Mouse (Mus musculus) lung, embryonic 15.5 days (tissue): ENCODE data around the gene Ykt6. TPM values are rescaled to one million over a fixed set of nuclear protein-coding genes. Genes with fewer than 3 reads are reported as not detected.
A peak's percentile ranks its signal among the peaks of the same experiment; 100 is the strongest.

Experiments
- ATAC-seq: fragments of 200-750 bp; cut with Nextera tagmentation; 2 replicates; pipeline ENCODE4 v1.8.0; 2017; ENCODE audit warnings: moderate number of reproducible peaks, borderline replicate concordance; ENCODE audit not compliant: low FRiP score, low TSS enrichment; ENCODE audit errors: extremely low read depth
- H3K27ac ChIP-seq: fragments of 300-500 bp; sonication (generic); 2 replicates; pipeline ENCODE4 v1.5.1; 2015; ENCODE audit warnings: moderate library complexity, mild to moderate bottlenecking, inconsistent platforms
- H3K27me3 ChIP-seq: fragments of 300-500 bp; sonication (generic); 2 replicates; pipeline ENCODE4 v1.6.1; 2015; ENCODE audit warnings: inconsistent platforms
- H3K36me3 ChIP-seq: fragments of 300-500 bp; sonication (generic); 2 replicates; pipeline ENCODE4 v1.6.1; 2015; ENCODE audit warnings: inconsistent platforms
- H3K4me1 ChIP-seq: fragments of 300-500 bp; sonication (generic); 2 replicates; pipeline ENCODE4 v1.6.1; 2015; ENCODE audit warnings: inconsistent platforms
- H3K4me2 ChIP-seq: fragments of 300-500 bp; sonication (generic); 2 replicates; pipeline ENCODE4 v1.6.1; 2015; ENCODE audit warnings: inconsistent platforms, mild to moderate bottlenecking, moderate library complexity
- H3K4me3 ChIP-seq: fragments of 300-500 bp; sonication (generic); 2 replicates; pipeline ENCODE4 v1.5.1; 2015; ENCODE audit warnings: mild to moderate bottlenecking, inconsistent platforms
- H3K9ac ChIP-seq: fragments of 300-500 bp; sonication (generic); 2 replicates; pipeline ENCODE4 v1.6.1; 2015; ENCODE audit warnings: inconsistent platforms
- H3K9me3 ChIP-seq: fragments of 300-500 bp; sonication (generic); 2 replicates; pipeline ENCODE4 v1.6.1; 2016; ENCODE audit warnings: inconsistent platforms
- WGBS: fragments of 180-500 bp; shearing (Covaris S2); methylation state at CpG from one replicate; pipeline ENCODE4 v1.1.7; 2015; 5-methylcytosine and 5-hydroxymethylcytosine counted together
- polyA plus RNA-seq: library from polyadenylated mRNA; unstranded; fragments of >200 nt; fragmentation: Nextera tagmentation; extraction: Ambion mirVana; gene quantifications from 2 replicates; pipeline ENCODE4 v1.2.1, GENCODE M21; 2015

Ykt6 gene
- polyA plus RNA-seq, 1 experiment from 2014 or later = 58.6 TPM

GRCm38 (mm10) chr11:5949586-5950352 lies 5.7 kb upstream of the Ykt6 start, which contains the start of gene Gck:
Gene Gck, minus strand, starts transcription at chr11:5950081.
- ATAC-seq = peak; percentile 40; the same call in 1 of the 2 replicates
- no peaks in the 10 kb centered on the region for H3K27me3 ChIP-seq
- H3K27ac ChIP-seq = no peak within 1 kb of the TSS
- H3K4me3 ChIP-seq = no peak within 1 kb of the TSS
- H3K4me1 ChIP-seq = peaks cover 15% of the 10 kb centered on the region; the same call in 1 of the 2 replicates
- no peaks in the 10 kb centered on the region for H3K9me3 ChIP-seq
- no peaks in the 10 kb centered on the region for H3K36me3 ChIP-seq
- peak within 1 kb of the TSS; percentile 24; the same call in 1 of the 2 replicates for H3K9ac ChIP-seq
- H3K4me2 ChIP-seq = 0 out of 2 replicates have a peak within 1 kb of the TSS, but pooled peaks have one; percentile 3
- 49% methylated on average over 8 of the region's 8 CpGs for WGBS

- H3K27me3 ChIP-seq = no peaks in the 10 kb centered on the region
- no peak overlapping the region for H3K9ac ChIP-seq
- WGBS = 31% methylated on average over 5 of the region's 5 CpGs
- peaks cover 34% of the 10 kb centered on the region for H3K4me1 ChIP-seq
- no peak for ATAC-seq
- no peak overlapping the region for H3K4me2 ChIP-seq
- H3K4me3 ChIP-seq = no peak overlapping the region
- H3K36me3 ChIP-seq = no peaks in the 10 kb centered on the region
- H3K27ac ChIP-seq = no peak overlapping the region
- no peaks in the 10 kb centered on the region for H3K9me3 ChIP-seq
These were observed 3.0 kb upstream of the Ykt6 start for GRCm38 (mm10) chr11:5952501-5952900.

- Histone ChIP-seq H3K27ac (no peak overlapping the region), H3K4me1 (peaks cover 32% of the 10 kb centered on the region)
These were observed 2.2 kb upstream of the Ykt6 start for GRCm38 (mm10) chr11:5953130-5953765.

GRCm38 (mm10) chr11:5954435-5954834 lies 1.1 kb upstream of the Ykt6 start:
- Histone ChIP-seq H3K27ac (no peak overlapping the region), H3K36me3 (peaks cover 7% of the 10 kb centered on the region; the same call in 1 of the 2 replicates), H3K9ac (no peak overlapping the region), H3K27me3 (no peaks in the 10 kb centered on the region), H3K4me3 (no peak overlapping the region), H3K4me2 (no peak overlapping the region; the same call in 1 of the 2 replicates), H3K4me1 (peaks cover 22% of the 10 kb centered on the region), H3K9me3 (no peaks in the 10 kb centered on the region)
- 67% methylated on average over 5 of the region's 5 CpGs for WGBS
- no peak for ATAC-seq

More at GRCm38 (mm10) chr11:5953130-5953765, 2.2 kb upstream of the Ykt6 start:
- no peaks in the 10 kb centered on the region for H3K36me3 ChIP-seq
- no peaks in the 10 kb centered on the region for H3K9me3 ChIP-seq
- H3K4me2 ChIP-seq = no peak overlapping the region
- H3K27me3 ChIP-seq = no peaks in the 10 kb centered on the region
- H3K9ac ChIP-seq = no peak overlapping the region
- 37% methylated on average over 8 of the region's 8 CpGs for WGBS
- H3K4me3 ChIP-seq = no peak overlapping the region
- ATAC-seq = no peak

GRCm38 (mm10) chr11:5954965-5955504 lies 458 bp upstream of the Ykt6 start:
- Histone ChIP-seq H3K4me1 (peaks cover 20% of the 10 kb centered on the region), H3K9ac (peak overlapping the region; percentile 93), H3K4me2 (peak overlapping the region; percentile 85), H3K36me3 (peaks cover 10% of the 10 kb centered on the region; the same call in 1 of the 2 replicates), H3K9me3 (no peaks in the 10 kb centered on the region), H3K4me3 (peak overlapping the region; percentile 94), H3K27ac (peak overlapping the region; percentile 96), H3K27me3 (no peaks in the 10 kb centered on the region)
- 3% methylated on average over 7 of the region's 7 CpGs for WGBS
- peak; percentile 51; the same call in 1 of the 2 replicates for ATAC-seq

GRCm38 (mm10) chr11:5960051-5960450 lies 4.6 kb downstream of the Ykt6 start:
- peaks cover 58% of the 10 kb centered on the region for H3K36me3 ChIP-seq
- peaks cover 17% of the 10 kb centered on the region for H3K4me1 ChIP-seq
- no peak overlapping the region for H3K27ac ChIP-seq
- H3K9ac ChIP-seq = no peak overlapping the region
- H3K27me3 ChIP-seq = no peaks in the 10 kb centered on the region
- H3K9me3 ChIP-seq = no peaks in the 10 kb centered on the region
- H3K4me3 ChIP-seq = no peak overlapping the region
- ATAC-seq = no peak
- 73% methylated on average over 2 of the region's 2 CpGs for WGBS
- no peak overlapping the region for H3K4me2 ChIP-seq

- H3K36me3 ChIP-seq = peaks cover 73% of the 10 kb centered on the region
- no peaks in the 10 kb centered on the region for H3K27me3 ChIP-seq
- H3K4me3 ChIP-seq = no peak overlapping the region
- H3K4me2 ChIP-seq = no peak overlapping the region
- H3K4me1 ChIP-seq = no peaks in the 10 kb centered on the region
- no peak for ATAC-seq
- no peak overlapping the region for H3K9ac ChIP-seq
- no peak overlapping the region for H3K27ac ChIP-seq
- 82% methylated on average over 11 of the region's 11 CpGs for WGBS
- no peaks in the 10 kb centered on the region for H3K9me3 ChIP-seq
These were observed 10.4 kb downstream of the Ykt6 start for GRCm38 (mm10) chr11:5965865-5966264.

GRCm38 (mm10) chr11:5966751-5967150 lies 11.3 kb downstream of the Ykt6 start:
- WGBS = 79% methylated on average over 3 of the region's 3 CpGs
- Histone ChIP-seq H3K27me3 (no peaks in the 10 kb centered on the region), H3K4me3 (no peak overlapping the region), H3K4me2 (no peak overlapping the region), H3K9me3 (no peaks in the 10 kb centered on the region), H3K36me3 (peaks cover 64% of the 10 kb centered on the region), H3K9ac (no peak overlapping the region), H3K27ac (no peak overlapping the region), H3K4me1 (no peaks in the 10 kb centered on the region)
- ATAC-seq = no peak

- peaks cover 50% of the 10 kb centered on the region for H3K36me3 ChIP-seq
- H3K4me2 ChIP-seq = no peak overlapping the region
- no peak overlapping the region for H3K27ac ChIP-seq
- H3K9me3 ChIP-seq = no peaks in the 10 kb centered on the region
- H3K9ac ChIP-seq = no peak overlapping the region
- ATAC-seq = no peak
- H3K4me1 ChIP-seq = peaks cover 13% of the 10 kb centered on the region
- H3K4me3 ChIP-seq = no peak overlapping the region
- 59% methylated on average over 6 of the region's 6 CpGs for WGBS
- no peaks in the 10 kb centered on the region for H3K27me3 ChIP-seq
These were observed 12.7 kb downstream of the Ykt6 start for GRCm38 (mm10) chr11:5968223-5968622.

GRCm38 (mm10) chr11:5971202-5971601 lies 15.7 kb downstream of the Ykt6 start:
- Histone ChIP-seq H3K4me2 (no peak overlapping the region), H3K9me3 (no peaks in the 10 kb centered on the region), H3K36me3 (peaks cover 22% of the 10 kb centered on the region), H3K9ac (no peak overlapping the region), H3K4me1 (peaks cover 13% of the 10 kb centered on the region), H3K27me3 (no peaks in the 10 kb centered on the region), H3K4me3 (no peak overlapping the region), H3K27ac (no peak overlapping the region)
- no peak for ATAC-seq
- 48% methylated on average over 7 of the region's 7 CpGs for WGBS

- H3K4me1 ChIP-seq = peaks cover 13% of the 10 kb centered on the region
- H3K9me3 ChIP-seq = no peaks in the 10 kb centered on the region
- no peak overlapping the region for H3K4me2 ChIP-seq
- 0 out of 2 replicates have a peak, but pooled peaks cover 11% of the 10 kb centered on the region for H3K36me3 ChIP-seq
- WGBS = 21% methylated on average over 7 of the region's 7 CpGs
- ATAC-seq = no peak
- no peak overlapping the region for H3K9ac ChIP-seq
- H3K27ac ChIP-seq = no peak overlapping the region
- no peak overlapping the region for H3K4me3 ChIP-seq
- H3K27me3 ChIP-seq = no peaks in the 10 kb centered on the region
These were observed 17.7 kb downstream of the Ykt6 start for GRCm38 (mm10) chr11:5973151-5973550.

- no peak overlapping the region for H3K9ac ChIP-seq
- H3K27me3 ChIP-seq = no peaks in the 10 kb centered on the region
- WGBS = 68% methylated on average over 6 of the region's 6 CpGs
- H3K4me2 ChIP-seq = no peak overlapping the region
- no peak for ATAC-seq
- no peak overlapping the region for H3K4me3 ChIP-seq
- H3K4me1 ChIP-seq = peaks cover 13% of the 10 kb centered on the region
- no peaks in the 10 kb centered on the region for H3K9me3 ChIP-seq
- no peak overlapping the region for H3K27ac ChIP-seq
- 0 out of 2 replicates have a peak, but pooled peaks cover 4% of the 10 kb centered on the region for H3K36me3 ChIP-seq
These were observed 18.6 kb downstream of the Ykt6 start for GRCm38 (mm10) chr11:5974053-5974452.
